Mouse (Mus musculus) heart, adult 9 months (tissue): Measurements from ENCODE around the gene Ppdpf.
"Not testable (repeated sequence)": the region's sequence is repeated elsewhere in the genome, so short reads cannot be mapped to it uniquely, and the experiment has no call there.

Experiments
- DNase-seq, 2 experiments: peaks; one replicate each; pipeline ENCODE4 v3.0.0; 2022; ENCODE audit warnings: low spot score in 2 of 2

Gene Ppdpf

GRCm38 (mm10) chr2:181159091-181159514 lies 27.9 kb upstream of the Ppdpf start:
- DNase-seq: peak; percentile 70 to 74

- DNase-seq: peak in 1 of 2 experiments; percentile 67
These were observed 27.3 kb upstream of the Ppdpf start for GRCm38 (mm10) chr2:181159771-181160170.

DNA sequence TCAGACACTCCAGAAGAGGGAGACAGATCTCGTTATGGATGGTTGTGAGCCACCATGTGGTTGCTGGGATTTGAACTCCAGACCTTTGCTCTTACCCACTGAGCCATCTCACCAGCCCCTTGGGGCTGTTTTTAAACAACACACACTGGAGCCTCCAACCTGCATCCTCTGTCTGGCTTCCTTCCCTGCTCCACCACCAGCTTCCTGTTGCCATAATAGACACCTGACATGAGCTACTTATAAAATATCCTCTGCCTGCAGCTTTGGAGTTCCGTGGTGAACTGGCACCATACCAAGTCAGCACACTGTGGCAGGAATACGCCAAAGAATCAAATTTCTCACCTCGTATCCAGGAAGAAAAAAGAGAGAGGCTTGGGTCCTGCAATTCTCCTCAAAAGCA lies 26.2 kb upstream of the Ppdpf start:
- DNase-seq: no peak

- DNase-seq: no peak
These were observed 20.6 kb upstream of the Ppdpf start for GRCm38 (mm10) chr2:181166469-181166868.

GRCm38 (mm10) chr2:181174646-181175045 lies 12.4 kb upstream of the Ppdpf start:
- no peak for DNase-seq

DNA sequence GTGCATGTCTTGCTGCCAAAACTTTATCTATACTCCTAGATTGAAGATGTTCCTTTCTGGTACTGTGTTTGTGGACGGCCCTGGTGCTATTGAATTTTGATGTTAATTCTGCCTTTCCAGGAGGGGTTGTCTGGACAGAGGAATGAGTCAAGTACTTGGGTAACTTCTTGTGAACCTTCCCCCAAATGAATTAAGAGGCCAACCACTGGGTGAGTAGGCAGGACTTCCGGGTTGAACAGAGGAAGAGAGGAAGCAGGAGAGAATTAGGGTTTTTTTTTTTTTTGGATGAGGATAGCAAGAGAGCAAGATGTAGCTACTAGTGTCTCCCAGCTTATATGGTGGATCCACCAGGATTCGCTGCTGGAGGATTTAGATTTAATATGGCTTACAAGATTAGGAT lies 9.0 kb upstream of the Ppdpf start:
- no peak for DNase-seq

DNA sequence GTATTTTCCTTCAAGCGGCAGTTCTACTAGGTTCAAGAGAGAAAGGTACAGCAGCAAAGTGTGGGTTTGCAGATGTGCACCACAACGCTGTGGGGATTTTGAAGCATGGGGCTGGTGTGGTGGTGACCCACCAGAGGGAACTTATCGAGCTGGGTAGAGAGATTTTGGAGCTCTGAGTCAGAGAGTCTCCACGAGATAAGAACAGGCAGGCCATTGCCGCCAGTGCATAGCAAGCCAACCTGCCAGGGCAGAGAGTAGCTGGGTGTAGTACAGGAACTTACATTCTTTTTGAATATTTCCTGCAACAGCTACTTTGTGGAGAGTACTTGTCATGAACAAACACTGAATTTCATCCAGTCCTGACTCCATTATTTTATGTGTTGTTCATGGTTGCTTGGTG lies 8.6 kb upstream of the Ppdpf start:
- no peak for DNase-seq

- DNase-seq: peak; percentile 53 to 56
These were observed 6.1 kb upstream of the Ppdpf start for GRCm38 (mm10) chr2:181180898-181181297.

DNA sequence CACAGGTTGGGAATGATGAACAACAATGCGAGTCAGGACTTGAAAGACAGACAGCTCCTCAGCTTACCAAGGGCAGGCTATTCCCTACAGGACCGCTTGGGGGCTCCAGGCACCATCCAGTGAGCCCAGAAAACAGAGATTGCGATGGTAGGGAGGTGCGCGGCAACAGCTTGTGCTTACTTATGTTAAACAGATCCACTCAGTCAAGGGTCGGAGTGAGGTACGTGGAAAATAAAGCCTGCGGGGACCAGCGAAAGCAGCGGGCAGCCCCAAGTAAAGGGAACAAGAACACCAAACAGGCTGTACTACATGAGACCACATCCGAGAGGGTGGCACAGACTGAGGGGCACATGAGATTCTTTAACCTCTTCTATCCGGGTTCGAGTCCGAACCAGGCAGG lies 412 bp upstream of the Ppdpf start:
- DNase-seq: peak; percentile 79 to 88

GRCm38 (mm10) chr2:181188681-181189080 lies 1.6 kb downstream of the Ppdpf start:
- DNase-seq: peak; percentile 26 to 55

GRCm38 (mm10) chr2:181189321-181189720 lies 2.3 kb downstream of the Ppdpf start:
- DNase-seq: no peak

DNA sequence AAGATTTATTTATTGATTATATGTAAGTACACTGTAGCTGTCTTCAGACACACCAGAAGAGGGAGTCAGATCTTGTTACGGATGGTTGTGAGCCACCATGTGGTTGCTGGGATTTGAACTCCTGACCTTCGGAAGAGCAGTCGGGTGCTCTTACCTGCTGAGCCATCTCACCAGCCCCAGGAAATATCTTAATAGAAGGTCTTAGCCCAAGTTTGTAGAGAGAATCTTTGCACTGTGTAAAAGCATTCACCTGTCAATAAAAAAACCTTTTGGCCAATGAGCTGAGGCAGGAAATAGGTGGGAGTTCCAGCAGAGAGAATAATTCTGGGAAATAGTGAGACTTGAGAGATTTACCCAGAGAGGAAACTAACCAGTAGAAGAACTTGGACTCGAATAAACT lies 4.3 kb downstream of the Ppdpf start:
- DNase-seq: not testable (repeated sequence)

- no peak for DNase-seq
These were observed 4.9 kb downstream of the Ppdpf start for GRCm38 (mm10) chr2:181191936-181192335.

- no peak for DNase-seq
These were observed 6.0 kb downstream of the Ppdpf start for GRCm38 (mm10) chr2:181193044-181193443.

- no peak for DNase-seq
These were observed 9.7 kb downstream of the Ppdpf start for GRCm38 (mm10) chr2:181196628-181197300.

DNA sequence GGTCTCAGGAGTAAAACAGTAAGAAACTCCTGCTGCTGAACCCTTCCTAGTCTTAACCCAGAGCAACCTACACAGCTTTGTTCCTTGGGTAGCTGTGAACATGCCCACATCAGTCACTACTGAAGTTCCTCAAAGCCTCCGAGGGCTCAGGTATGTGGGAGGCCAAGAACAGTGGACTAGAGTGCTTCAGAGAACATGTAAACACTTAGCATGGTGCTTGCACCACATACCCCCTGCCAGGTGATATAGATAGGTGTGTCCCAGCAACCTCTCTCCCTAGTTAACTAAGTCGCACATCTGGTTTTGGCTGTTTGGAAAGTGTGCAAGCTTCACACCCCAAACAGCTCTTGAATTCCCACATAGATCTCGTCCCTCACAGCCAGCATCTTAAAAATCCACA lies 14.6 kb downstream of the Ppdpf start:
- no peak for DNase-seq

- no peak for DNase-seq
These were observed 15.4 kb downstream of the Ppdpf start, which contains the start of gene Ptk6 for GRCm38 (mm10) chr2:181202422-181202821. Gene Ptk6, minus strand, starts transcription at chr2:181202789.

- DNase-seq: no peak
These were observed 15.8 kb downstream of the Ppdpf start for GRCm38 (mm10) chr2:181202886-181203285.

DNA sequence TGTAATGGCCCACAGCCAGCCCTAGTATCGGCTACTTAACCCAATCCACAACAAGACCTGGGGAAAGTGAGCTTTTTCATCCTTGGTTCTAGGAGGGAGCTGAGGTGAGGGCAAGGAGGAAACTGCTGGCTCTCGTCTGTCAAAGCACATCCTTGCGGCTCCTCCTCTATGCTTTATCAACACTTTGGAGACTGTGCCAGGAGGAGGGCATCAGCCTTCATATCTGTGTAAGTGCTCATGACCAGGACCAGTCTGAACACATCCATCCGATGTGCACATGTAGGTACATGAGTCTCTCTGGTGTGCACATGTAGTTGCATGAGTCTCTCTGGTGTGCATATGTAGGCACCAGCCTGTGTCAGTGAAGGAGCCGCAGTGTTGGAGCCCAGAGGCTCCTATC lies 18.6 kb downstream of the Ppdpf start:
- DNase-seq: no peak

- no peak for DNase-seq
These were observed 19.1 kb downstream of the Ppdpf start for GRCm38 (mm10) chr2:181206118-181206517.

DNA sequence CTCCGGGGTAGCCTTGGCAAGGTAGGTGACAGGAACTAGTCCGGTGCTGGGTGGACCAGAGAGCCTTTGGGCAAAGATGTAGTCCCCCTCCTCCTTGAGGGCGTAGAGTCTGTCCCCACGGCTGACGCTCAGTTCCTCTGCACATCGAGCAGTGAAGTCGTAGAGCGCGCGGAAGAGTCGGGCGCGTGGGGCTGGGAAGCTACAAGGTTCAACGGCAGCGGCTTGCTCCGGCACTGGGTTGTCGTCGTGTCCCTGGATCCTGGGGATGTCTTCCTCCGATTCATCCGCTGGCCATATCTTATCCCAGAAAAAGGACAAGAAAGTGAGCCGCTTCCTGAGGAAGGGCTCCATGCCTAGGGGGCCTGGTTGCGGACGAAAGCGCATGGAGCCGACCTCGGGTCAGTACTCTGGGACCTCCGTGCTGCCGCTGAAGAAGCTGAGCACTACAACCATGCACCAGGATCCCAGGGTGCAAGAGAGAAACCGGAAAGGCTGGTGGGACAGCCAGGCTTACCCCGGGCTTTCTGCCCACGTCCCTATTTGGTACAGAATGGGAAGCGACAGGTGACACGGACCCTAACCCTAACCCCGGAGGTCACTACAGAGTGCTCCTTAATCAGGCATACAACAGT lies 25.5 kb downstream of the Ppdpf start:
- no peak for DNase-seq

- peak; percentile 22 to 37 for DNase-seq
These were observed 26.0 kb downstream of the Ppdpf start, which contains the start of gene Srms for GRCm38 (mm10) chr2:181213021-181213445. Gene Srms, minus strand, starts transcription at chr2:181213185.

DNA sequence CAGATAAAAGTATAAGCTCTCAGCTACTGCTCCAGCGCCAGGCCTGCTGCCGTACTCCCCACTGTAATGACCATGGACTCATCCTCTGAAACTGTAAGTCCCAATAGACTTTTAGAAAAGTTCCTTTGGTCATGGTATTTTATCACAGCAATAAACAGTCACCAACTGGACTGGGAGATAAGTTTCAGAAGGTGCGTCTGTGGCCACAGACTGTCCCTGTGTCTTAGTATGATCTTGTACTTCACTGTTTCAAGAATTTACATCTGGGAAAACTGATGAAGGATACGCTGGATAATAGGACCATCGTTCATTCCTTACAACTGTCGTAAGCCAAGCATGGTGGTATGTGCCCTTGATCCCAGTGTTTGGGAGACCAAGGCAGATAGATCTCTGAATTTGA lies 29.0 kb downstream of the Ppdpf start:
- no peak for DNase-seq
